Mouse (Mus musculus) cortical plate, adult 2 months (tissue): Measurements from ENCODE around the gene Cbr4.

ENCODE experiments used
- CTCF ChIP-seq: fragments of 200-500 bp; IDR thresholded peaks from 2 replicates; pipeline ENCODE4 v1.5.1; 2011; ENCODE audit warnings: mild to moderate bottlenecking, control low read depth, low read length; ENCODE audit not compliant: insufficient read depth; ENCODE audit errors: extremely low read depth
- POLR2A ChIP-seq: fragments of 200-500 bp; IDR thresholded peaks from 2 replicates; pipeline ENCODE4 v1.6.1; 2011; ENCODE audit warnings: mild to moderate bottlenecking, low read length, control low read depth; ENCODE audit not compliant: insufficient read depth; ENCODE audit errors: extremely low read depth

DNA sequence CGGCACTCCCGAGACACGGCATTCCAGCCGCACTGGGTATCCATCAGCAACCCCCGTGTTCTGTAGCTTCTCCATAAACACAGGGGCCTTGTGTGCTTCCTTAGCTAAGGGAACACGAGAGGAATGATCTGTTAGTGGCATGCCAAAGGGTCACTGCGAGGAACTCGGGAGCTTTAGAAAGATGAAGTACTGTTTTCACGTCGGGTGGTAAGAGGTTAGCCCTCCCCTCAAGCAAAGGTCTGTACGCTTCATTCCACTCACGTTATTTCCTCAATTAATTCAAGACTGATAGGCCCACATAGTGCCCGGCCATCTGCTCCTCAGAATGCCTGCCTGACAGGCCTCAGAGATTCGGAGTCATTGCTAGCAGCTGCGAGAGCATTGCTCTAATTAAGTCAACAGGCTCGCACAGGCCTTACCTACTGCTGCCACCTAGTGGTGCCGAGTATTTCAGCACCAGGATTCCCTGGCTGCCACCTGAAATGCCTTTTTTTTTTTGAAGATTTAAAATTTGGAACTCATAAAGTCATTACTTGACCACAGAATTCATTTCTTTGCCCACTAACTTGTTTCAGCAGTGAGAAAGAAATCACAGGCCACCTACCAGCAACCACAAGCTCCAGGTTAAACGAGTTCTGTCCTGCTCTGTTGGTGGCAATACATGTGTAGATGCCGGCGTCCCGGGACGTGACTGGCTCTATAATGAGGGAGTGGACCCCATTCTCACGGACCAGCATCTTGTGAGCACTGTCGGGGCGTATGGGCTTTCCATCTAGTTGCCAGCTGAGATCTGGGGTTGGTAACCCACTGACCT is 28.6 kb downstream of the Cbr4 start:
- TF ChIP-seq CTCF, result peak; percentile 89
- TF ChIP-seq POLR2A, result 0 out of 2 replicates have a peak, but pooled peaks have one; percentile 40
